In genomic region chr5:57474978-57475377, GRCm38 (mm10) we compare ENCODE assay signal across 18 mouse cellular contexts.
DNase-seq lines count a peak whose midpoint lies in the region; ATAC-seq and TF ChIP-seq lines count a peak whose summit lies in the region.
"Had no signal": no experiment of that assay in that cellular context is flagged by ENCODE, and none has a peak within 500 bp of the region (broad histone marks: within the 10 kb centered on the region; RNA-seq: fewer than 3 reads in every experiment).

No protein-coding gene starts in this region.

- no peaks in the 10 kb centered on the region for H3K36me3 ChIP-seq in hindbrain, embryonic 12.5 days
- H3K36me3 ChIP-seq in hindbrain, embryonic 16.5 days (ENCODE audit: control insufficient read depth, insufficient read depth, low read length) = no peaks in the 10 kb centered on the region
- no peaks in the 10 kb centered on the region for H3K36me3 ChIP-seq in hindbrain, postnatal 0 days (ENCODE audit: insufficient read depth, low read length)
- H3K36me3 ChIP-seq: hindbrain, embryonic 15.5 days; liver, embryonic 12.5 days; neural tube, embryonic 13.5 days had no signal

- no peak overlapping the region for H3K27ac ChIP-seq in hindbrain, embryonic 12.5 days
- no peak overlapping the region for H3K27ac ChIP-seq in hindbrain, embryonic 16.5 days (ENCODE audit: low read depth, low read length)
- H3K27ac ChIP-seq in hindbrain, postnatal 0 days = no peak overlapping the region
- H3K27ac ChIP-seq: hindbrain, embryonic 15.5 days; liver, embryonic 12.5 days; neural tube, embryonic 13.5 days had no signal

- 27% methylated on average over 3 of the region's 3 CpGs for WGBS in hindbrain, embryonic 12.5 days
- WGBS in hindbrain, embryonic 16.5 days = 8% methylated on average over 3 of the region's 3 CpGs
- WGBS in hindbrain, postnatal 0 days = 12% methylated on average over 3 of the region's 3 CpGs

- no peak for TF ChIP-seq CTCF in hindbrain, postnatal 0 days (IDR thresholded peaks at IDR 0.05; ENCODE audit: low read depth)

- H3K4me2 ChIP-seq in hindbrain, embryonic 12.5 days (replicated peaks) = no peak overlapping the region
- H3K4me2 ChIP-seq in hindbrain, embryonic 16.5 days (ENCODE audit: low read length) = no peak overlapping the region
- H3K4me2 ChIP-seq in hindbrain, postnatal 0 days (ENCODE audit: low read depth, low read length) = no peak overlapping the region
- H3K4me2 ChIP-seq: hindbrain, embryonic 15.5 days; liver, embryonic 12.5 days; neural tube, embryonic 13.5 days had no signal

- no peaks in the 10 kb centered on the region for H3K9me3 ChIP-seq in hindbrain, embryonic 12.5 days (replicated peaks)
- H3K9me3 ChIP-seq in hindbrain, embryonic 16.5 days (ENCODE audit: control insufficient read depth, low read length) = no peaks in the 10 kb centered on the region
- H3K9me3 ChIP-seq in hindbrain, postnatal 0 days (ENCODE audit: low read length) = no peaks in the 10 kb centered on the region
- H3K9me3 ChIP-seq: hindbrain, embryonic 15.5 days; liver, embryonic 12.5 days; megakaryocyte, embryonic 14.5 days; neural tube, embryonic 13.5 days had no signal

- peak; percentile 11 for DNase-seq in embryo, embryonic 11 days
- DNase-seq in hindbrain, postnatal 0 days (ENCODE audit: low spot score) = peak; percentile 7
- DNase-seq in retina, embryonic 14.5 days (ENCODE audit: low spot score) = peak; percentile 2
- no peak for DNase-seq in liver
- DNase-seq in ovary, postnatal 36 days (ENCODE audit: low spot score) = no peak
- DNase-seq: cerebellum, adult 11-12 months; heart, adult 11 months; kidney, adult 8-10 months; kidney, postnatal 4 days; lung, postnatal 10 days; thymus, postnatal 4 days had no signal

- no peak overlapping the region for H3K4me3 ChIP-seq in hindbrain, embryonic 12.5 days
- no peak overlapping the region for H3K4me3 ChIP-seq in hindbrain, embryonic 16.5 days (ENCODE audit: low read length)
- no peak overlapping the region for H3K4me3 ChIP-seq in hindbrain, postnatal 0 days (ENCODE audit: low read length)
- H3K4me3 ChIP-seq: erythroblast, embryonic 14.5 days; hindbrain, embryonic 15.5 days; liver, embryonic 12.5 days; megakaryocyte, embryonic 14.5 days; neural tube, embryonic 13.5 days had no signal

- ATAC-seq in hindbrain, embryonic 12.5 days (ENCODE audit: low FRiP score) = peak; percentile 84
- ATAC-seq in hindbrain, embryonic 16.5 days = no peak
- ATAC-seq in hindbrain, postnatal 0 days = no peak
- ATAC-seq: liver, embryonic 12.5 days had no signal

- no peaks in the 10 kb centered on the region for H3K4me1 ChIP-seq in hindbrain, embryonic 12.5 days
- no peaks in the 10 kb centered on the region for H3K4me1 ChIP-seq in hindbrain, embryonic 16.5 days (ENCODE audit: control insufficient read depth, insufficient read depth, low read depth, low read length)
- no peaks in the 10 kb centered on the region for H3K4me1 ChIP-seq in hindbrain, postnatal 0 days (ENCODE audit: insufficient read depth, low read length)
- H3K4me1 ChIP-seq: hindbrain, embryonic 15.5 days; liver, embryonic 12.5 days; megakaryocyte, embryonic 14.5 days had no signal

- H3K27me3 ChIP-seq in hindbrain, embryonic 12.5 days = no peaks in the 10 kb centered on the region
- H3K27me3 ChIP-seq in hindbrain, embryonic 16.5 days (replicated peaks; ENCODE audit: control insufficient read depth, insufficient read depth, low read length) = no peaks in the 10 kb centered on the region
- H3K27me3 ChIP-seq in hindbrain, postnatal 0 days (ENCODE audit: insufficient read depth, low read length) = no peaks in the 10 kb centered on the region
- H3K27me3 ChIP-seq: hindbrain, embryonic 15.5 days; liver, embryonic 12.5 days; megakaryocyte, embryonic 14.5 days; neural tube, embryonic 13.5 days had no signal

- H3K9ac ChIP-seq in hindbrain, embryonic 12.5 days = no peak overlapping the region
- H3K9ac ChIP-seq in hindbrain, embryonic 16.5 days (ENCODE audit: low read depth, low read length) = no peak overlapping the region
- no peak overlapping the region for H3K9ac ChIP-seq in hindbrain, postnatal 0 days (replicated peaks; ENCODE audit: low read length)
- H3K9ac ChIP-seq: hindbrain, embryonic 15.5 days; liver, embryonic 12.5 days; neural tube, embryonic 13.5 days had no signal

Comparison
In these comparisons a context has a peak if more than half of its experiments do, and no peak if none do; other contexts are left out.
1. DNase-seq: peak in embryo, embryonic 11 days (single experiment), hindbrain, postnatal 0 days (single experiment) and retina, embryonic 14.5 days (single experiment); none in liver (single experiment) and ovary, postnatal 36 days (single experiment).